ENCODE assay signal across 9 mouse cellular contexts in the genomic region with DNA sequence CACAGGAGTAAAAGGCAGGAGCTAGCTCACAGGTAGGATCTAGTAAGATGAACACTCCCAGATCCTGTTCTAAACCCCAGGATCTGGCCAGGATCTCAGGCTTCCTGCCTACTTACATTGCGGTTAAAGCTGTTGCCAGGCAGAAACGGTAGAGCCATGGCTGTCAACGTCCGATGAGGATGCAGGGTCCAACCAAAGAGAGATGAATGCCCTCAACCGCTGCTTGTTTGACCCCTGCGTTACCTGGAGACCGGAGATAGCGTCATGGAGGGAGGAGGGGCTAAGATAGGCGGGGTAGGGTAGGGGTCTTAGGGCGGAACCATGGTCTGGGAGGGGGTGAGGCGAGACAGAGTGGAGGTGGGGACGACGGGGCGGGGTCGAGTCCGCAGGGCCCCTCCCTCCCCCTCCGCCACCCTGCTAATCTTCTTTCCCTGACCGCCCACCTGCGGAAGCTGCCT. TPM values are rescaled to one million over a fixed set of nuclear protein-coding genes. Genes with fewer than 3 reads are reported as not detected.
A peak's percentile ranks its signal among the peaks of the same experiment; 100 is the strongest.
DNase-seq lines count a peak whose midpoint lies in the region; ATAC-seq and TF ChIP-seq lines count a peak whose summit lies in the region.
"Had no signal": no experiment of that assay in that cellular context is flagged by ENCODE, and none has a peak within 500 bp of the region (broad histone marks: within the 10 kb centered on the region; RNA-seq: fewer than 3 reads in every experiment).

A gene (minus strand): TSS at position 243 of the 458 bp plus-strand sequence.

- 9% methylated on average over 13 of the region's 19 CpGs for WGBS in hindbrain, embryonic 11.5 days
- WGBS in limb, embryonic 14.5 days: 12% methylated on average over 12 of the region's 19 CpGs

- in situ Hi-C loops in ES-E14 (cut with MboI; ENCODE audit: low sequenced_read_pairs in 2 of 2, unreplicated experiment in 2 of 2): no loop called here

- intact Hi-C loops in heart, postnatal 36 days (cut with DNase I): no loop called here

- no peak for TF ChIP-seq POLR2A in cortical plate, adult 2 months (IDR thresholded peaks at IDR 0.05; ENCODE audit: extremely low read depth, insufficient read depth, low read length)
- no peak for TF ChIP-seq POLR2A in limb, embryonic 14.5 days (IDR thresholded peaks at IDR 0.05; ENCODE audit: borderline replicate concordance, extremely low read depth, insufficient read depth, insufficient read length)

- peak; percentile 0 to 2 for DNase-seq in heart, adult 18-20 months
- no peak for DNase-seq in heart, postnatal 36 days
- DNase-seq in ES-E14 (ENCODE audit: low read depth, low spot score): peak; percentile 26
- DNase-seq in hindbrain, embryonic 11.5 days (ENCODE audit: low spot score): peak; percentile 24
- DNase-seq in limb, embryonic 14.5 days (ENCODE audit: low spot score): no peak
- DNase-seq in neural tube, embryonic 10.5 days (ENCODE audit: extremely low spot score, low spot score): peak; percentile 14
- DNase-seq in ovary, postnatal 14 days (ENCODE audit: low spot score): no peak

- H3K9ac ChIP-seq in ES-E14 (ENCODE audit: insufficient read depth, low read depth, low read length, poor library complexity, severe bottlenecking): no peak within 1 kb of the TSS
- H3K9ac ChIP-seq in hindbrain, embryonic 11.5 days (ENCODE audit: low read depth, low read length): no peak within 1 kb of the TSS
- no peak within 1 kb of the TSS for H3K9ac ChIP-seq in limb, embryonic 14.5 days (ENCODE audit: low read depth, low read length, severe bottlenecking)

- H3K4me1 ChIP-seq in ES-E14 (ENCODE audit: control insufficient read depth in 2 of 2, insufficient read depth in 2 of 2, low read length in 2 of 2, poor library complexity in 1 of 2): no peaks in the 10 kb centered on the region
- H3K4me1 ChIP-seq in cortical plate, adult 2 months (ENCODE audit: control insufficient read depth, insufficient read depth, low read length): no peaks in the 10 kb centered on the region; the same call in 1 of the 2 replicates
- no peaks in the 10 kb centered on the region for H3K4me1 ChIP-seq in hindbrain, embryonic 11.5 days (replicated peaks; ENCODE audit: control insufficient read depth, insufficient read depth, low read length)
- no peaks in the 10 kb centered on the region for H3K4me1 ChIP-seq in limb, embryonic 14.5 days (ENCODE audit: control insufficient read depth, insufficient read depth, low read length)

- no peaks in the 10 kb centered on the region for H3K36me3 ChIP-seq in ES-E14 (ENCODE audit: control insufficient read depth, insufficient read depth, low read length, poor library complexity, severe bottlenecking)
- H3K36me3 ChIP-seq in hindbrain, embryonic 11.5 days (ENCODE audit: control insufficient read depth, insufficient read depth, low read length): no peaks in the 10 kb centered on the region
- no peaks in the 10 kb centered on the region for H3K36me3 ChIP-seq in limb, embryonic 14.5 days (ENCODE audit: control insufficient read depth, insufficient read depth, low read length)

- no peaks in the 10 kb centered on the region for H3K27me3 ChIP-seq in hindbrain, embryonic 11.5 days (ENCODE audit: control insufficient read depth, insufficient read depth, low read length)
- no peaks in the 10 kb centered on the region for H3K27me3 ChIP-seq in limb, embryonic 14.5 days (ENCODE audit: control insufficient read depth, insufficient read depth, low read length)

- no peak for TF ChIP-seq CTCF in cortical plate, adult 2 months (IDR thresholded peaks at IDR 0.05; ENCODE audit: extremely low read depth, insufficient read depth, low read length)

- no peaks in the 10 kb centered on the region for H3K9me3 ChIP-seq in ES-E14 (ENCODE audit: control insufficient read depth, insufficient read depth, low read depth, low read length)
- no peaks in the 10 kb centered on the region for H3K9me3 ChIP-seq in hindbrain, embryonic 11.5 days (ENCODE audit: control insufficient read depth, low read length)
- no peaks in the 10 kb centered on the region for H3K9me3 ChIP-seq in limb, embryonic 14.5 days (ENCODE audit: control insufficient read depth, low read length)

- H3K27ac ChIP-seq in ES-E14 (ENCODE audit: insufficient read depth, low read depth, low read length, poor library complexity, severe bottlenecking): no peak within 1 kb of the TSS
- H3K27ac ChIP-seq in cortical plate, adult 2 months (ENCODE audit: insufficient read depth, low read length): peak within 1 kb of the TSS; percentile 65
- no peak within 1 kb of the TSS for H3K27ac ChIP-seq in hindbrain, embryonic 11.5 days (ENCODE audit: low read depth, low read length)
- H3K27ac ChIP-seq in limb, embryonic 14.5 days (replicated peaks; ENCODE audit: low read depth, low read length): no peak within 1 kb of the TSS

- H3K4me3 ChIP-seq in ES-E14 (ENCODE audit: insufficient read depth in 1 of 2, low read depth in 1 of 2, low read length in 2 of 2, poor library complexity in 1 of 2, severe bottlenecking in 1 of 2): 0 out of 4 replicates have a peak within 1 kb of the TSS, but pooled peaks of 1 of the 2 experiments have one; percentile 16
- H3K4me3 ChIP-seq in cortical plate, adult 2 months (ENCODE audit: insufficient read depth, low read length): peak within 1 kb of the TSS; percentile 78
- peak within 1 kb of the TSS; percentile 27 for H3K4me3 ChIP-seq in hindbrain, embryonic 11.5 days (ENCODE audit: low read depth, low read length)
- H3K4me3 ChIP-seq in limb, embryonic 14.5 days (replicated peaks; ENCODE audit: low read length): peak within 1 kb of the TSS; percentile 33

- peak within 1 kb of the TSS; percentile 40 for H3K4me2 ChIP-seq in hindbrain, embryonic 11.5 days (replicated peaks; ENCODE audit: low read depth, low read length)
- H3K4me2 ChIP-seq in limb, embryonic 14.5 days (replicated peaks; ENCODE audit: low read depth, low read length, severe bottlenecking): peak within 1 kb of the TSS; percentile 56

- peak; percentile 76 for ATAC-seq in hindbrain, embryonic 11.5 days (ENCODE audit: low FRiP score)
- ATAC-seq in limb, embryonic 14.5 days (ENCODE audit: low FRiP score, low read depth): no peak

TF ChIP-seq in ES-E14, 5 proteins besides CTCF, POLR2A, EP300 and RAD21:
- TF ChIP-seq CHD2 (IDR thresholded peaks at IDR 0.05; ENCODE audit: low read depth, low read length) (no peak), ZNF384 (IDR thresholded peaks at IDR 0.05; ENCODE audit: low read depth, low read length) (no peak), HCFC1 (IDR thresholded peaks at IDR 0.05; ENCODE audit: borderline replicate concordance, insufficient read depth, low read length) (no peak), MAFK (IDR thresholded peaks at IDR 0.05; ENCODE audit: insufficient read depth, low read depth, low read length) (no peak), ZC3H11A (IDR thresholded peaks at IDR 0.05; ENCODE audit: borderline replicate concordance, low read depth, low read length) (no peak)

RNA-seq across cellular contexts. Expression of the gene that starts here (rescaled TPM):
- total RNA-seq in heart, adult 18-20 months (2021): under 1 TPM; 0.20 to 0.28 TPM
- total RNA-seq in heart, postnatal 36 days (2021): under 1 TPM; 0.19 to 0.27 TPM
- 1.7 and 5.2 TPM in 2 replicates for total RNA-seq in ES-E14 (2012; rRNA removed)
- polyA plus RNA-seq in cortical plate, adult 2 months (2012; rRNA removed): 1.0 TPM in 2 replicates
- 0.83 and 1.8 TPM in 2 replicates for polyA plus RNA-seq in hindbrain, embryonic 11.5 days (2014; fragmentation: Nextera tagmentation; extraction: Ambion mirVana)
- polyA plus RNA-seq in limb, embryonic 14.5 days (2012; rRNA removed): 0.44 and 0.48 TPM in 2 replicates
- 0.85 and 0.87 TPM in 2 replicates for polyA plus RNA-seq in limb, embryonic 14.5 days (2014; fragmentation: Nextera tagmentation; extraction: Ambion mirVana)
- polyA plus RNA-seq: C2C12 had no signal

Comparison
In these comparisons a context has a peak if more than half of its experiments do, and no peak if none do; other contexts are left out.
1. Peak in DNase-seq in heart, adult 18-20 months; RNA of the gene not detected or under 1 TPM.
2. DNase-seq: peak in ES-E14 (single experiment), hindbrain, embryonic 11.5 days (single experiment) and neural tube, embryonic 10.5 days (single experiment); none in heart, postnatal 36 days (0 of 2), limb, embryonic 14.5 days (single experiment) and ovary, postnatal 14 days (single experiment).